Mouse (Mus musculus) thymus, postnatal 10 days (tissue): ENCODE results near the gene Ifnk.
A peak's percentile ranks its signal among the peaks of the same experiment; 100 is the strongest.

Experiments
- DNase-seq, 2 experiments: peaks; one replicate each; pipeline ENCODE4 v3.0.0; 2021; ENCODE audit warnings: low spot score in 2 of 2

Gene Ifnk

DNA sequence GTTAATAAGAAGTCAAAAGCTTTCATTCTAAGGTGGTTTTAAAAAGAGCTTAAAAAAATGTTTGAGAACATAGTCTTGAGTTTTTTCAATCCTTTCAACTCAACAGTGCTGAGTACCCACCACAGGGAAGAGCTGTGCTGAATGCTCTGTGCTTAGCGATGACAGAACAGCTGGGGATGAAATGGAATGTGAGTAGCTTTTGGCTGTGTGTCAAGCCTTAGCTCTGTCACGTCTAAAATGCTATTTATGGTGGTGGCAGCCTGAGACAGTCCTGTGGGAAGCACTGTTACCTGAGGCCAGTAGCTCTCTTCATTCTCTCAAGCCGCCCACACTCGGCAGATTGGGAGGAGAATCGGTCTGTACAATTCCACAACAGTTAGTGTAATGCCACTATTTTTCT, 37.9 kb downstream of the Ifnk start:
- no peak for DNase-seq

DNA sequence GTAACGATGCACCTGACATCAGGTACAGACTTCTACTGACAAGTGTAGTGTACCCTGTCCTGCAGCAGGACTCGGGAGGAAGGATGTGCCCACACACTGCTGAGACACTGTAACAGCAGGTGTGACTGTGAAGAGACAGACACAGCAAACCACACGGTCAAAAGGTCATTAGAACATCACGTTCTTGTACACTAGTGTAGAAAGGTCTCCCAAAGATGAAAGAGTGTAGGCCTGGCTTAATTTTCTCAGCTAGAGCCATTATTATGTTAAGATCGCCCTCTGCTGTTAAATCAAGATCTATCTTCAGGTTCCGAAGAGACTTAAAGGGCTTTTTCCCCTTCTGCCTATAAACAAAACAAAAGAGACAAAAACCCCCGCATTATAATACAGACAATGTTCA, 40.9 kb downstream of the Ifnk start:
- peak in 1 of 2 experiments; percentile 17 for DNase-seq

DNA sequence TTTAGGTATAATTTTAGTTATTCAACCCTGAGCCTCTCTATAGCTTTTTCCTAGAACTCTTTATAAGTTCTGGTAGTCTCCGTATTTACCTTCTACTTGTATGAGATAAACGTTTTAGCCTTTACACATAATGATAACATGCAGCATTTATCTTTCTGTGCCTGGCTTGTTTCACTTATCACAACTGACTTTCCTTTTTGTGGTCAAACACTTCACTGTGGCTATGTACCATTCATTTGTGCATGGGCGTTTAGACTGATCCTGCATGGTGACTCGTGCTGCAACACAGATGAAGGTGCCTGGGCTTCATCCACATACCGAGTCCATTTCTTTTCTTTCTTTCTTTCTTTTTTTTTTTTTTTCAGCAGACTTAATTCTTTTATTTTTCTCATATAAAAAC, 49.8 kb downstream of the Ifnk start:
- DNase-seq, result no peak
